Mouse (Mus musculus): Measurements from ENCODE around the gene Gng10. TPM values are rescaled to one million over a fixed set of nuclear protein-coding genes. Genes with fewer than 3 reads are reported as not detected.

Gng10 gene
- polyA plus RNA-seq, 1 experiment from 2014 or later: 137 TPM

DNA sequence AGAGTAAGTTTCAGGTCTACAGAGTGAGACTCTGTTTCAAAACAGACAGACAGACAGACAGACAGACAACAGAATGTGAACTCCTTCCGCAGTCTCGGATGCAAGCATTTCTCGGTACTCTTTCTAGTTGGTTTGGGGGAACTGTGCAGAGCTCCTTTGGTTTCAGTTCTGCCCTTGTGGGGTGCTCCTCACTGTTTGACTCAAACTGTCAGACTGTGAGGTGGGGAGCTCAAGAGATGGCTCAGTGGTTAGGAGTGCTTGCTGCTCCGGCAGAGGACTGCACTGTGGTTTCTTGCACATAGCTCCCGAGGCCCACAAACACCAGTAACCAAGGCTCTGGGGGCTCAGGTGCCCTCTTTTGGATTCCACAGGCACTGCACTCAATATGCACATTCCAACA, 8.2 kb downstream of the Gng10 start:
- H3K4me3 ChIP-seq (ENCODE audit: low read depth, low read length): no peak overlapping the region
- H3K9me3 ChIP-seq (ENCODE audit: low read depth, low read length): no peaks in the 10 kb centered on the region; the same call in 1 of the 2 replicates
- WGBS: 93% methylated on average over 5 of the region's 5 CpGs
- no peak overlapping the region for H3K9ac ChIP-seq
- no peaks in the 10 kb centered on the region for H3K4me1 ChIP-seq (ENCODE audit: insufficient read depth)
- H3K4me2 ChIP-seq: no peak overlapping the region
- ATAC-seq (ENCODE audit: insufficient read depth): no peak
- TF ChIP-seq CTCF (IDR thresholded peaks at IDR 0.05; ENCODE audit: low read depth): no peak
- H3K36me3 ChIP-seq (ENCODE audit: insufficient read depth): peaks cover 17% of the 10 kb centered on the region; the same call in 1 of the 2 replicates
- no peak overlapping the region for H3K27ac ChIP-seq (ENCODE audit: low read depth)
- no peak for DNase-seq
- H3K27me3 ChIP-seq (ENCODE audit: insufficient read depth, low read length): no peaks in the 10 kb centered on the region

- no peaks in the 10 kb centered on the region; the same call in 1 of the 2 replicates for H3K9me3 ChIP-seq (ENCODE audit: low read depth, low read length)
- H3K27ac ChIP-seq (ENCODE audit: low read depth): no peak overlapping the region
- H3K9ac ChIP-seq: no peak overlapping the region
- no peak overlapping the region for H3K4me3 ChIP-seq (ENCODE audit: low read depth, low read length)
- DNase-seq: no peak
- no peak overlapping the region for H3K4me2 ChIP-seq
- TF ChIP-seq CTCF (IDR thresholded peaks at IDR 0.05; ENCODE audit: low read depth): no peak
- WGBS: 61% methylated on average over 6 of the region's 6 CpGs
- no peak for ATAC-seq (ENCODE audit: insufficient read depth)
- peaks cover 17% of the 10 kb centered on the region; the same call in 1 of the 2 replicates for H3K36me3 ChIP-seq (ENCODE audit: insufficient read depth)
- H3K4me1 ChIP-seq (ENCODE audit: insufficient read depth): no peaks in the 10 kb centered on the region
- H3K27me3 ChIP-seq (ENCODE audit: insufficient read depth, low read length): no peaks in the 10 kb centered on the region
Observed at GRCm38 (mm10) chr4:59043891-59044290, 9.0 kb downstream of the Gng10 start.

DNA sequence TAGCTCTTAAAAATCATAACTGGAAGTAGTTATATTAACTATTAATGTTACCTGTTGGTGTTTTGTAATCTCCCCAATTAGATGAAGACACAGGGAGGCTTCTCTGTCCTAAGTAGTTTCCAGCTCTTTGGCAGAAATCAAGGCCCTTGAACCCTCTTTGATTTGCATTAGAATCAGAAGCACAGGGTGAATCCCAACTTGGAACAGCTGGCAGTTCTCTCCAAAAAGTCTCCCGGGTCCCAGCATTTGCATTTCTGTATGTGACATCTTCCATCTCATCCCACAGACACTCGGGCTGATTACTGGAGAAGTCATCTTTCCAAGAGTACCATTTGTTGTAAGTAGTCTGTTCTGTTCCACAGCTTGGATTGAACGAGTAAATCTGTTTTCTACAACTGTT, 12.3 kb downstream of the Gng10 start:
- Histone ChIP-seq H3K27me3 (ENCODE audit: insufficient read depth, low read length) (no peaks in the 10 kb centered on the region), H3K36me3 (ENCODE audit: insufficient read depth) (0 out of 2 replicates have a peak, but pooled peaks cover 5% of the 10 kb centered on the region), H3K27ac (ENCODE audit: low read depth) (no peak overlapping the region), H3K4me1 (ENCODE audit: insufficient read depth) (no peaks in the 10 kb centered on the region), H3K4me3 (ENCODE audit: low read depth, low read length) (no peak overlapping the region), H3K9ac (no peak overlapping the region), H3K9me3 (ENCODE audit: low read depth, low read length) (no peaks in the 10 kb centered on the region; the same call in 1 of the 2 replicates), H3K4me2 (no peak overlapping the region)
- DNase-seq: no peak
- no peak for TF ChIP-seq CTCF (IDR thresholded peaks at IDR 0.05; ENCODE audit: low read depth)
- 37% methylated on average over 3 of the region's 3 CpGs for WGBS
- ATAC-seq (ENCODE audit: insufficient read depth): no peak

GRCm38 (mm10) chr4:59051081-59051480, 16.2 kb downstream of the Gng10 start:
- Histone ChIP-seq H3K9me3 (ENCODE audit: low read depth, low read length) (no peaks in the 10 kb centered on the region), H3K4me3 (ENCODE audit: low read depth, low read length) (no peak overlapping the region), H3K4me1 (ENCODE audit: insufficient read depth) (no peaks in the 10 kb centered on the region), H3K27me3 (ENCODE audit: insufficient read depth, low read length) (no peaks in the 10 kb centered on the region), H3K4me2 (no peak overlapping the region), H3K9ac (no peak overlapping the region), H3K36me3 (ENCODE audit: insufficient read depth) (no peaks in the 10 kb centered on the region), H3K27ac (ENCODE audit: low read depth) (no peak overlapping the region)
- DNase-seq (no peak), ATAC-seq (ENCODE audit: insufficient read depth) (no peak)
- 88% methylated on average over 1 of the region's 1 CpGs for WGBS
- no peak for TF ChIP-seq CTCF (IDR thresholded peaks at IDR 0.05; ENCODE audit: low read depth)

- no peaks in the 10 kb centered on the region for H3K9me3 ChIP-seq (ENCODE audit: low read depth, low read length)
- no peaks in the 10 kb centered on the region for H3K4me1 ChIP-seq (ENCODE audit: insufficient read depth)
- no peak for TF ChIP-seq CTCF (IDR thresholded peaks at IDR 0.05; ENCODE audit: low read depth)
- H3K4me2 ChIP-seq: no peak overlapping the region
- no peaks in the 10 kb centered on the region for H3K36me3 ChIP-seq (ENCODE audit: insufficient read depth)
- ATAC-seq (ENCODE audit: insufficient read depth): no peak
- H3K9ac ChIP-seq: no peak overlapping the region
- no peak for DNase-seq
- no peak overlapping the region for H3K4me3 ChIP-seq (ENCODE audit: low read depth, low read length)
- no peaks in the 10 kb centered on the region for H3K27me3 ChIP-seq (ENCODE audit: insufficient read depth, low read length)
- H3K27ac ChIP-seq (ENCODE audit: low read depth): no peak overlapping the region
- 81% methylated on average over 3 of the region's 3 CpGs for whole genome bisulfite sequencing
Observed at GRCm38 (mm10) chr4:59057929-59058328, 23.0 kb downstream of the Gng10 start.

GRCm38 (mm10) chr4:59062526-59062925, 27.6 kb downstream of the Gng10 start:
- DNase-seq (no peak), ATAC-seq (ENCODE audit: insufficient read depth) (no peak)
- no peaks in the 10 kb centered on the region for H3K9me3 ChIP-seq (ENCODE audit: low read depth, low read length)
- H3K27ac ChIP-seq (ENCODE audit: low read depth): no peak overlapping the region
- H3K36me3 ChIP-seq (ENCODE audit: insufficient read depth): no peaks in the 10 kb centered on the region
- 73% methylated on average over 12 of the region's 12 CpGs for WGBS
- no peaks in the 10 kb centered on the region for H3K27me3 ChIP-seq (ENCODE audit: insufficient read depth, low read length)
- H3K4me3 ChIP-seq (ENCODE audit: low read depth, low read length): no peak overlapping the region
- no peak for TF ChIP-seq CTCF (IDR thresholded peaks at IDR 0.05; ENCODE audit: low read depth)
- H3K4me2 ChIP-seq: no peak overlapping the region
- H3K4me1 ChIP-seq (ENCODE audit: insufficient read depth): no peaks in the 10 kb centered on the region
- H3K9ac ChIP-seq: no peak overlapping the region

DNA sequence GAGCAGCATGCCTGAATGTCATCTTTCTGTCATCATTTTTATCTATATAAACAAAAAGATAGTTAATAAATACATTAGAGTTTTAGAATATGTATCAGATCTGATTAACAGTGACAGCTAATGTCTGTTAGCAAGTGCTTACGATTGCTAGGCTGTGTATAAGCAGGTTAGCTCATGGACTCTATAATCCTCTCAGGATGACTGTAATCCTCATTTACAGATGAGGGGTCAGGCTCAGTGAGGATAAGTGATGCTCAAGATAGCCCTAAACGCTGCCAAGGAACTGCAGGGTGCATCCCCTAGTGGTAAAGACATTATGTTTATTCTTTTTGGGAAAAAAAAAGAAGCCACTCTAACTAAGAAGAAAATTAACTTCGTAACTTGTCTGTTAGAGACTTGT, 34.4 kb downstream of the Gng10 start:
- Histone ChIP-seq H3K9me3 (ENCODE audit: low read depth, low read length) (no peaks in the 10 kb centered on the region), H3K9ac (no peak overlapping the region), H3K4me3 (ENCODE audit: low read depth, low read length) (no peak overlapping the region), H3K36me3 (ENCODE audit: insufficient read depth) (no peaks in the 10 kb centered on the region), H3K27ac (ENCODE audit: low read depth) (no peak overlapping the region), H3K4me2 (no peak overlapping the region), H3K4me1 (ENCODE audit: insufficient read depth) (no peaks in the 10 kb centered on the region), H3K27me3 (ENCODE audit: insufficient read depth, low read length) (no peaks in the 10 kb centered on the region)
- WGBS: 29% methylated on average over 3 of the region's 3 CpGs
- no peak for ATAC-seq (ENCODE audit: insufficient read depth)
- TF ChIP-seq CTCF (IDR thresholded peaks at IDR 0.05; ENCODE audit: low read depth): no peak
- DNase-seq: no peak

GRCm38 (mm10) chr4:59083430-59083829, 48.5 kb downstream of the Gng10 start:
- Histone ChIP-seq H3K27ac (ENCODE audit: low read depth) (no peak overlapping the region), H3K27me3 (ENCODE audit: insufficient read depth, low read length) (no peaks in the 10 kb centered on the region), H3K36me3 (ENCODE audit: insufficient read depth) (no peaks in the 10 kb centered on the region), H3K9ac (no peak overlapping the region), H3K4me1 (ENCODE audit: insufficient read depth) (no peaks in the 10 kb centered on the region), H3K4me2 (no peak overlapping the region), H3K9me3 (ENCODE audit: low read depth, low read length) (no peaks in the 10 kb centered on the region), H3K4me3 (ENCODE audit: low read depth, low read length) (no peak overlapping the region)
- TF ChIP-seq CTCF (IDR thresholded peaks at IDR 0.05; ENCODE audit: low read depth): no peak
- ATAC-seq (ENCODE audit: insufficient read depth): no peak
- DNase-seq: no peak
- 72% methylated on average over 2 of the region's 2 CpGs for WGBS

Data from lung, embryonic 14.5 days (tissue).